Mouse (Mus musculus) midbrain, embryonic 16.5 days (tissue): Measurements from ENCODE around the gene Fnip2. TPM values are rescaled to one million over a fixed set of nuclear protein-coding genes. Genes with fewer than 3 reads are reported as not detected.

Experiments
- ATAC-seq: fragments of 200-750 bp; cut with Nextera tagmentation; 2 replicates; pipeline ENCODE4 v1.8.0; 2017; ENCODE audit warnings: moderate TSS enrichment
- H3K27ac ChIP-seq: fragments of 300-500 bp; sonication (generic); 2 replicates; pipeline ENCODE4 v1.5.1; 2014; ENCODE audit warnings: mild to moderate bottlenecking, low read length, mixed read lengths
- H3K27me3 ChIP-seq: fragments of 300-500 bp; sonication (generic); 2 replicates; pipeline ENCODE4 v1.6.1; 2014; ENCODE audit warnings: low read depth, low read length, mixed read lengths; ENCODE audit not compliant: control insufficient read depth, insufficient read depth
- H3K36me3 ChIP-seq: fragments of 300-500 bp; sonication (generic); 2 replicates; pipeline ENCODE4 v1.6.1; 2014; ENCODE audit warnings: mild to moderate bottlenecking, low read length, moderate library complexity, mixed read lengths; ENCODE audit not compliant: control insufficient read depth, insufficient read depth
- H3K4me1 ChIP-seq: fragments of 300-500 bp; sonication (generic); 2 replicates; pipeline ENCODE4 v1.6.1; 2014; ENCODE audit warnings: mild to moderate bottlenecking, low read length, mixed read lengths; ENCODE audit not compliant: control insufficient read depth, insufficient read depth
- H3K4me2 ChIP-seq: fragments of 300-500 bp; sonication (generic); 2 replicates; pipeline ENCODE4 v1.6.1; 2014; ENCODE audit warnings: mild to moderate bottlenecking, low read length, mixed read lengths
- H3K4me3 ChIP-seq: fragments of 300-500 bp; sonication (generic); 2 replicates; pipeline ENCODE4 v1.5.1; 2014; ENCODE audit warnings: low read depth, mild to moderate bottlenecking, low read length, moderate library complexity, mixed read lengths
- H3K9ac ChIP-seq: fragments of 300-500 bp; sonication (generic); 2 replicates; pipeline ENCODE4 v1.6.1; 2014; ENCODE audit warnings: low read depth, low read length, mixed read lengths
- H3K9me3 ChIP-seq: fragments of 300-500 bp; sonication (generic); replicated peaks from 2 replicates; pipeline ENCODE4 v1.6.1; 2014; ENCODE audit warnings: mild to moderate bottlenecking, low read length, mixed read lengths; ENCODE audit not compliant: control insufficient read depth, poor library complexity, severe bottlenecking
- WGBS: fragments of 180-500 bp; shearing (Covaris S2); extraction: QIAGEN DNeasy Blood & Tissue Kit; methylation state at CpG from one replicate; pipeline ENCODE4 v1.1.7; 2014; 5-methylcytosine and 5-hydroxymethylcytosine counted together
- polyA plus RNA-seq: library from polyadenylated mRNA; unstranded; fragments of >200 nt; fragmentation: Nextera tagmentation; extraction: Ambion mirVana; gene quantifications from 2 replicates; pipeline ENCODE4 v1.2.1, GENCODE M21; 2015

The Fnip2 gene
- polyA plus RNA-seq, 1 experiment from 2014 or later: 6.9 TPM

GRCm38 (mm10) chr3:79523349-79523748 is 44.2 kb downstream of the Fnip2 start:
- H3K9ac ChIP-seq: no peak overlapping the region
- H3K36me3 ChIP-seq: no peaks in the 10 kb centered on the region
- H3K4me3 ChIP-seq: no peak overlapping the region
- ATAC-seq: no peak
- no peak overlapping the region for H3K27ac ChIP-seq
- WGBS: 93% methylated on average over 4 of the region's 4 CpGs
- H3K27me3 ChIP-seq: no peaks in the 10 kb centered on the region
- H3K9me3 ChIP-seq: no peaks in the 10 kb centered on the region
- H3K4me2 ChIP-seq: no peak overlapping the region
- peaks cover 15% of the 10 kb centered on the region for H3K4me1 ChIP-seq

- no peak for ATAC-seq
Observed at GRCm38 (mm10) chr3:79519862-79520261, 47.7 kb downstream of the Fnip2 start.

GRCm38 (mm10) chr3:79518761-79519527 is 48.7 kb downstream of the Fnip2 start:
- H3K9me3 ChIP-seq: no peaks in the 10 kb centered on the region
- H3K4me1 ChIP-seq: peaks cover 31% of the 10 kb centered on the region
- no peak overlapping the region for H3K4me3 ChIP-seq
- WGBS: 26% methylated on average over 13 of the region's 13 CpGs
- peak overlapping the region; percentile 46; the same call in 1 of the 2 replicates for H3K9ac ChIP-seq
- H3K27me3 ChIP-seq: no peaks in the 10 kb centered on the region
- ATAC-seq: peak; percentile 47
- no peaks in the 10 kb centered on the region; the same call in 1 of the 2 replicates for H3K36me3 ChIP-seq
- H3K4me2 ChIP-seq: no peak overlapping the region
- H3K27ac ChIP-seq: peak overlapping the region; percentile 28; the same call in 1 of the 2 replicates

More at GRCm38 (mm10) chr3:79519862-79520261, 47.7 kb downstream of the Fnip2 start:
- Histone ChIP-seq H3K27ac (no peak overlapping the region), H3K27me3 (no peaks in the 10 kb centered on the region), H3K9me3 (no peaks in the 10 kb centered on the region), H3K4me2 (no peak overlapping the region), H3K4me1 (peaks cover 31% of the 10 kb centered on the region), H3K36me3 (no peaks in the 10 kb centered on the region), H3K4me3 (no peak overlapping the region), H3K9ac (no peak overlapping the region)
- WGBS: 81% methylated on average over 9 of the region's 9 CpGs

- Histone ChIP-seq H3K27me3 (no peaks in the 10 kb centered on the region), H3K9me3 (no peaks in the 10 kb centered on the region), H3K9ac (no peak overlapping the region), H3K4me1 (peaks cover 31% of the 10 kb centered on the region), H3K4me2 (peak overlapping the region; percentile 21; the same call in 1 of the 2 replicates), H3K4me3 (no peak overlapping the region), H3K36me3 (no peaks in the 10 kb centered on the region; the same call in 1 of the 2 replicates), H3K27ac (peak overlapping the region; percentile 57; the same call in 1 of the 2 replicates)
- peak; percentile 52 for ATAC-seq
- 47% methylated on average over 17 of the region's 17 CpGs for WGBS
Observed at GRCm38 (mm10) chr3:79517884-79518591, 49.6 kb downstream of the Fnip2 start.

- 82% methylated on average over 4 of the region's 4 CpGs for whole genome bisulfite sequencing
- H3K4me1 ChIP-seq: peaks cover 31% of the 10 kb centered on the region
- H3K27me3 ChIP-seq: no peaks in the 10 kb centered on the region
- no peak overlapping the region for H3K4me3 ChIP-seq
- H3K9me3 ChIP-seq: no peaks in the 10 kb centered on the region
- H3K36me3 ChIP-seq: no peaks in the 10 kb centered on the region; the same call in 1 of the 2 replicates
- no peak overlapping the region for H3K27ac ChIP-seq
- no peak for ATAC-seq
- H3K4me2 ChIP-seq: no peak overlapping the region
- H3K9ac ChIP-seq: no peak overlapping the region
Observed at GRCm38 (mm10) chr3:79516958-79517357, 50.6 kb downstream of the Fnip2 start.

- Histone ChIP-seq H3K9ac (no peak overlapping the region), H3K27ac (no peak overlapping the region), H3K9me3 (no peaks in the 10 kb centered on the region), H3K4me3 (no peak overlapping the region), H3K4me1 (peaks cover 31% of the 10 kb centered on the region), H3K36me3 (no peaks in the 10 kb centered on the region; the same call in 1 of the 2 replicates), H3K27me3 (no peaks in the 10 kb centered on the region), H3K4me2 (no peak overlapping the region)
- ATAC-seq: no peak
- 64% methylated on average over 14 of the region's 14 CpGs for WGBS
Observed at GRCm38 (mm10) chr3:79516099-79516920, 51.3 kb downstream of the Fnip2 start.

GRCm38 (mm10) chr3:79514304-79514703 is 53.3 kb downstream of the Fnip2 start:
- H3K36me3 ChIP-seq: no peaks in the 10 kb centered on the region; the same call in 1 of the 2 replicates
- no peaks in the 10 kb centered on the region for H3K9me3 ChIP-seq
- H3K4me1 ChIP-seq: peaks cover 24% of the 10 kb centered on the region
- WGBS: 97% methylated on average over 2 of the region's 2 CpGs
- H3K4me3 ChIP-seq: no peak overlapping the region
- no peak overlapping the region for H3K27ac ChIP-seq
- H3K4me2 ChIP-seq: no peak overlapping the region
- H3K9ac ChIP-seq: no peak overlapping the region
- no peak for ATAC-seq
- H3K27me3 ChIP-seq: no peaks in the 10 kb centered on the region

- Histone ChIP-seq H3K27ac (no peak overlapping the region), H3K4me3 (no peak overlapping the region), H3K4me2 (no peak overlapping the region), H3K9me3 (no peaks in the 10 kb centered on the region), H3K4me1 (no peaks in the 10 kb centered on the region), H3K36me3 (peaks cover 5% of the 10 kb centered on the region), H3K9ac (no peak overlapping the region), H3K27me3 (no peaks in the 10 kb centered on the region)
- WGBS: 68% methylated on average over 2 of the region's 2 CpGs
- no peak for ATAC-seq
Observed at GRCm38 (mm10) chr3:79501166-79501728, 66.3 kb downstream of the Fnip2 start.
